Mouse (Mus musculus) hindbrain, embryonic 12.5 days (tissue): ENCODE measurements around the gene Zcchc17. TPM values are rescaled to one million over a fixed set of nuclear protein-coding genes. Genes with fewer than 3 reads are reported as not detected.

ENCODE experiments used
- ATAC-seq: fragments of 200-750 bp; cut with Nextera tagmentation; 2 replicates; pipeline ENCODE4 v1.8.0; 2017; ENCODE audit warnings: moderate TSS enrichment; ENCODE audit not compliant: low FRiP score
- H3K27ac ChIP-seq: fragments of 300-500 bp; sonication (generic); 2 replicates; pipeline ENCODE4 v1.5.1; 2016; ENCODE audit warnings: mild to moderate bottlenecking
- H3K27me3 ChIP-seq: fragments of 300-500 bp; sonication (generic); 2 replicates; pipeline ENCODE4 v1.6.1; 2016; ENCODE audit warnings: mild to moderate bottlenecking
- H3K36me3 ChIP-seq: fragments of 300-500 bp; sonication (generic); 2 replicates; pipeline ENCODE4 v1.6.1; 2016; ENCODE audit warnings: mild to moderate bottlenecking
- H3K4me1 ChIP-seq: fragments of 300-500 bp; sonication (generic); 2 replicates; pipeline ENCODE4 v1.6.1; 2016
- H3K4me2 ChIP-seq: fragments of 300-500 bp; sonication (generic); replicated peaks from 2 replicates; pipeline ENCODE4 v1.6.1; 2016; ENCODE audit warnings: mild to moderate bottlenecking
- H3K4me3 ChIP-seq: fragments of 300-500 bp; sonication (generic); 2 replicates; pipeline ENCODE4 v1.5.1; 2016; ENCODE audit warnings: mild to moderate bottlenecking
- H3K9ac ChIP-seq: fragments of 300-500 bp; sonication (generic); 2 replicates; pipeline ENCODE4 v1.6.1; 2016; ENCODE audit warnings: mild to moderate bottlenecking, moderate library complexity
- H3K9me3 ChIP-seq: fragments of 300-500 bp; sonication (generic); replicated peaks from 2 replicates; pipeline ENCODE4 v1.6.1; 2016; ENCODE audit warnings: mild to moderate bottlenecking
- WGBS: fragments of 180-500 bp; shearing (Covaris S2); methylation state at CpG from one replicate; pipeline ENCODE4 v1.1.7; 2016; 5-methylcytosine and 5-hydroxymethylcytosine counted together
- polyA plus RNA-seq: library from polyadenylated mRNA; unstranded; fragments of >200 nt; fragmentation: Nextera tagmentation; extraction: Ambion mirVana; gene quantifications from 2 replicates; pipeline ENCODE4 v1.2.1, GENCODE M21; 2016

Gene Zcchc17
- polyA plus RNA-seq, 1 experiment from 2014 or later: 80.5 TPM

DNA sequence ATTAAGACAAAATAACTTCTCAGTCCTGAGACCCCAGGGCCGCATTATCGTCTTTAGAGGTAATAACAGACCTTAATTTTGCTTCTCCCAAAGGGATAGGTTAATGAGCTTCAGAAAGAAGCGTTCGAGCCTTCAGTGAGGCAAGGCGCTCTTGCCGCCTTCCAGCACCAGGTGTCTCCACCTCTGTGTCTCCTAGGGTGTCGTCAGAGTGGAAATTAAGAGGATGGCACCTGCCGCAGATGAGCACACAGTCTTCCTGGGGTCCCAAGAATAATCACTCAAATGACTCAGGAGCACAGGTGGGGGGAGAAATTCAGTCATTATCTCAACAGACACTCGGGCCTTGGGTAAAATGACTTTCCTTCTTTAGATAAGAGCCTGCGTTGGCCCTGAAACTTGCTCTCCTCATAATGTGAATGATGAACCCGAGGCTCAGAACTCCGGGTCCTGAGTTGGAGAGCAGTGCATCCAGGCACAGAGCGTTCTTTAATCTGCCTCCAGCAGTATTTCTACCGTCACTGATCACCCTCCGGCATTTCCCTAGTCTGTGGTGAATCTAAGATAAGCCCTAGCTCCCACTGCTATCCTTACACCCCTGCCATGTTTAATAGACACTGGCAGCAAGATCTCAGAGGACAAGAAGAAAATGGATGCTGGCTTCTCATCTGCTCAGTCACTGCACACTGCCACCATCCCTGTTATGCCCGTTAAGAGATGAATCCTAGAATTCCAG is 8.9 kb downstream of the Zcchc17 start:
- H3K9ac ChIP-seq: no peak overlapping the region
- peaks cover 52% of the 10 kb centered on the region for H3K36me3 ChIP-seq
- no peak overlapping the region for H3K27ac ChIP-seq
- no peaks in the 10 kb centered on the region for H3K9me3 ChIP-seq
- 88% methylated on average over 16 of the region's 16 CpGs for WGBS
- no peaks in the 10 kb centered on the region for H3K27me3 ChIP-seq
- no peak overlapping the region for H3K4me3 ChIP-seq
- H3K4me2 ChIP-seq: no peak overlapping the region
- ATAC-seq: no peak
- H3K4me1 ChIP-seq: no peaks in the 10 kb centered on the region

DNA sequence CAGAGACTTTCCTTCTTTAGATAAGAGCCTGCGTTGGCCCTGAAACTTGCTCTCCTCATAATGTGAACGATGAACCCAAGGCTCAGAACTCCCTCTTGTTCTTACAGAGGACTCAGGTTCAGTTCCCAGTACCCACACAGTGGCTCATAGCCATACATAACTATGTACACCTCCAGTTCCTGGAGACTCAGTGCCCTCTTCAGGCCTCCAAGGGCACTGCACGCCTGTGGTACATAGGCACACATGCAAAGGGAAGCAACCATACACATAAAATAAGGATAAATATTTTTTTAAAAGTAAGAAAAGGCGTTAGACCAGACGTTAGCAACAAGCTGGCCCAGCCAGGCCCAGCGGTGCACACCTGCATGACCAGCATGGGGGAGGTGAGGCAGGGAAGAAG is 10.1 kb downstream of the Zcchc17 start:
- WGBS: 96% methylated on average over 6 of the region's 6 CpGs
- Histone ChIP-seq H3K4me2 (no peak overlapping the region), H3K9me3 (no peaks in the 10 kb centered on the region), H3K27ac (no peak overlapping the region), H3K9ac (no peak overlapping the region), H3K36me3 (peaks cover 52% of the 10 kb centered on the region), H3K27me3 (no peaks in the 10 kb centered on the region), H3K4me3 (no peak overlapping the region), H3K4me1 (no peaks in the 10 kb centered on the region)
- no peak for ATAC-seq

DNA sequence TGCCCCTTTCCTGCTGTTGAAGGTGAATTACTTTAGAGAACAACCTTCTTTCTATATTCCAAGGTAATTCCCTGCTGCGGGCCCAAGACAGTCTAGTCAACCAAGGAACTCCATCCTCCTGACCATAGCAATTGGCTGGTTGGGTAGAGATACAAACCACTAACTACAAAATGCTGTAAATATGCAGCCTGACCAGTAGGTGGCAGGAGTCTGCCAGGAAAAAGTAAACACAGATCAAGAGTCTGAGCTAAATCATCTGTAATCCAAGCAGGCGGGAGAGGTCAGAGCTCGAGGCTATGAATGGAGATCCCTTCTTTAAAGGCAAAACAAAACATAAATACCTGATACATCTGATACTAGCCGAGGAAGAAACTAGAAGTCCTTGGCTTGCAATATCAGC is 18.1 kb downstream of the Zcchc17 start:
- Histone ChIP-seq H3K4me1 (no peaks in the 10 kb centered on the region), H3K36me3 (peaks cover 29% of the 10 kb centered on the region), H3K4me2 (no peak overlapping the region), H3K27ac (no peak overlapping the region), H3K9ac (no peak overlapping the region), H3K27me3 (no peaks in the 10 kb centered on the region), H3K9me3 (no peaks in the 10 kb centered on the region), H3K4me3 (no peak overlapping the region)
- ATAC-seq: no peak
- WGBS: 31% methylated on average over 4 of the region's 4 CpGs

DNA sequence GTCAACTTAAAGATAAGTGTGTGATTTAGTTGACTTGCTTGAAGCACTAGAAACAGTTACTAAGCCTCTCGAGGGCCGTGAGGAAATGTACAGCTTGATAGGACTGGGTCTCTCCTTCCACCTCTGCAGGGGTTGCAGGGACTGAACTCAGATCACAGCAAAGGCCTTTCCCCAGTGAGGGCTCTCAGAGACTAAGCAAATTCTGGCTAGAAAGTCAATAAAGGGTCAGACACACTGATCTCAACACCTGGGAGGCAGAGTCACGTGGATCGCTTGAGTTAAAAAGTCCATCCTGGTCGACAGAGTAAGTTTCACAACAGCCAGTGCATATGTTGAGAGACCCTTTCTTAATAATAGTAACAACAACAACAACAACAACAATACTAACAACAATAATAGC is 23.9 kb downstream of the Zcchc17 start:
- Histone ChIP-seq H3K9ac (no peak overlapping the region), H3K9me3 (no peaks in the 10 kb centered on the region), H3K27me3 (no peaks in the 10 kb centered on the region), H3K4me1 (no peaks in the 10 kb centered on the region), H3K27ac (no peak overlapping the region), H3K36me3 (peaks cover 45% of the 10 kb centered on the region), H3K4me3 (no peak overlapping the region), H3K4me2 (no peak overlapping the region)
- 94% methylated on average over 5 of the region's 5 CpGs for WGBS
- ATAC-seq: no peak

DNA sequence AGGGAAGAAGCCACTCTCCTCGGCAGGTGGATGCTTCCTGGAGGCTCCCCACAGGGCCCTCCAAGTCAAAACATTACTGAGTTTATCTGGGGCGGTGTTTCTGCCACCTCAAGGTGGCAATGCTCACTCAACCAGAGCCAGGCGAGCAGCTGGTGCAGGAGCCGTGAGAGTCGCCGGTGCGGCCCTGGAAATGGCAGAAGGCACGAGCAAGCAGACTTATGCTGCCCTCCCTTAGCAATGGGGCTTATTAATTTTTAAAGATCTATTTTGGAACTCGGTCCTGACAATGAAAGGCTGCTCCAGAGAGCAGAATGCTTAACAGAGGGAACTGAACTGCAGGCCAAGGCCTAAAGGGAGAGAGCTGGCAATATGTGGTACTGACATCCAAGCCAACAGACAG is 32.4 kb downstream of the Zcchc17 start:
- ATAC-seq: no peak
- H3K4me2 ChIP-seq: no peak overlapping the region
- H3K9ac ChIP-seq: no peak overlapping the region
- H3K27ac ChIP-seq: no peak overlapping the region
- no peaks in the 10 kb centered on the region for H3K4me1 ChIP-seq
- H3K27me3 ChIP-seq: no peaks in the 10 kb centered on the region
- H3K36me3 ChIP-seq: peaks cover 73% of the 10 kb centered on the region
- H3K9me3 ChIP-seq: no peaks in the 10 kb centered on the region
- 88% methylated on average over 9 of the region's 9 CpGs for WGBS
- no peak overlapping the region for H3K4me3 ChIP-seq

DNA sequence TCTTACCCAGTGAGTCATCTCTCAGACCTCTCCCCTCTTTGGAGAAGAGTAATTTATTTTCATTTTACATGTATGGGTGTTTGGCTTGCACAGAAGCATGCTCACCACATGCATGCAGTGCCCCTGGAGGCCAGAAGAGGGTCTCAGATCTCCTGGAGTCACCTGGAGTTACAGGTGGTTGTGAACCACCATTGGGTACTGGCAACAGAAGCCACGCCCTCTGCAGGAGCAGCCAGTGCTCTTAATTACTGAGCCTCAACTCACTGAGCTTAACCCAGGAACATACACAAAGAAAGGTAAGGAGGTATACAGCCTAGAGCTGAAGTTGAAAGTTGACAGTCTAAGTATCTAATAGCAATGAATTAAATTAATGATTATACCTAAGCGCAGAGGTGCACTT is 34.3 kb downstream of the Zcchc17 start:
- Histone ChIP-seq H3K4me3 (no peak overlapping the region), H3K36me3 (peaks cover 79% of the 10 kb centered on the region), H3K4me1 (no peaks in the 10 kb centered on the region), H3K9ac (no peak overlapping the region), H3K9me3 (no peaks in the 10 kb centered on the region), H3K27ac (no peak overlapping the region), H3K4me2 (no peak overlapping the region), H3K27me3 (no peaks in the 10 kb centered on the region)
- no peak for ATAC-seq
- WGBS: 90% methylated on average over 2 of the region's 2 CpGs

DNA sequence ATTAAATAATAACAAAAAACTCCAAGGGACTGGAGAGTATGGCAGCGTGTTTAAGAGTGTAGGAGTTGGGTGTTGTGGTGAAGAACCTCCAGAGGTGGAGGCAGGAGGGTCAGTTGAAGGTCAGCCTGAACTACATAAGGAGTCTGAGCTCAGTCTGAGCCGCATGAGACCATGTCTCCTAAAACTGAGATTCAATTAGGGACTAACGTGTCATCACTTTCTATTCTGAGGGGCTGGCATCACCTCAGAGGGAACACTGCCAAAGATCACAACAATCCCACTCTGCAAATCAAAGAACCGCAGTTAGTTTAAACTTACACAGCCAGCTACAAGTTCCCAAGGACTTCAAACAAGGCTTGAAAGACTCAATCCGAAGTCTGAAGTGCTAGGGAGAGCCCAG is 36.1 kb downstream of the Zcchc17 start:
- Histone ChIP-seq H3K4me1 (no peaks in the 10 kb centered on the region), H3K9ac (no peak overlapping the region), H3K4me2 (no peak overlapping the region), H3K36me3 (peaks cover 77% of the 10 kb centered on the region), H3K27me3 (no peaks in the 10 kb centered on the region), H3K4me3 (no peak overlapping the region), H3K9me3 (no peaks in the 10 kb centered on the region), H3K27ac (no peak overlapping the region)
- ATAC-seq: no peak
- WGBS: 87% methylated on average over 5 of the region's 5 CpGs

DNA sequence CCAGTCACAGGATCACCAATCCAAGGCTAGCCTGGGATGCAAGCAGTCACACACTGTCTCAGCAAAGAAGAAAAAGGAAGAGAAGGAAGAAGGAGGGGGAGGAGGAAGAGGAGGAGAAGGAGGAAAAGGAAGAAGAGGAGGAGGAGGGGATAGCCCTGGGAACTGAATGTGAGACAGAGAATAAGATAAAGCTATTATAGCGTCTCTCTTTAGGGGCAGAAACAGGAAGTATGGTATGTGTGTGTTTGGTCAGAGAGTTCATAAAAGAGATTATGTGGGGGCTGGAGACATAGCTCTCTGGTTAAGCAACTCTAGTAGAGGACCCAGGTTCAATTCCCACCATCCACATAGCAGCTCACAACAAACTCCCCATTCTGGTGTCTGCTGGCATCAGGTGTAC is 36.6 kb downstream of the Zcchc17 start:
- no peak overlapping the region for H3K9ac ChIP-seq
- H3K27ac ChIP-seq: no peak overlapping the region
- no peaks in the 10 kb centered on the region for H3K4me1 ChIP-seq
- H3K4me3 ChIP-seq: no peak overlapping the region
- no peaks in the 10 kb centered on the region for H3K27me3 ChIP-seq
- H3K4me2 ChIP-seq: no peak overlapping the region
- no peaks in the 10 kb centered on the region for H3K9me3 ChIP-seq
- 92% methylated on average over 1 of the region's 1 CpGs for WGBS
- peaks cover 75% of the 10 kb centered on the region for H3K36me3 ChIP-seq
- no peak for ATAC-seq

DNA sequence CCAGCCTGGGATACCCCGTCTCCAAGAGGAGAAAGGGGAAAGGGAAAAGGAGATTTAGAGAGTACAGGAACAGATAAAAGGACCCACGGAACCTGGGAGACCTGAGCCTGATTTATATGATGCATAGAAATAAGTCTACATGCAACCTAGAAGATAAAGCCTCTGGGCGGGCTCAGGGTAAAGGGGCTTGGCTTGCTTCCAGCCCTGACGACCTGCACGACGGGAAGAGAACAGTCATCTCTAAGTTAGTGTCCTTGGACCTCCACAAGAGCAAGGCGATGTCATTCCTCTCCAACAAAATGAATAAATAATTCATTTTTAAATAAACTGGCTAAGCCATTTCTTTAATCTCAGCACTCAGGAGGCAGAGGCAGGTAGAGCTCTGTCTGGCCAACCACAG is 37.2 kb downstream of the Zcchc17 start:
- no peak overlapping the region for H3K27ac ChIP-seq
- H3K9me3 ChIP-seq: no peaks in the 10 kb centered on the region
- WGBS: 93% methylated on average over 7 of the region's 7 CpGs
- H3K4me1 ChIP-seq: no peaks in the 10 kb centered on the region
- H3K9ac ChIP-seq: no peak overlapping the region
- no peak overlapping the region for H3K4me3 ChIP-seq
- peaks cover 75% of the 10 kb centered on the region for H3K36me3 ChIP-seq
- H3K4me2 ChIP-seq: no peak overlapping the region
- no peaks in the 10 kb centered on the region for H3K27me3 ChIP-seq
- ATAC-seq: no peak

DNA sequence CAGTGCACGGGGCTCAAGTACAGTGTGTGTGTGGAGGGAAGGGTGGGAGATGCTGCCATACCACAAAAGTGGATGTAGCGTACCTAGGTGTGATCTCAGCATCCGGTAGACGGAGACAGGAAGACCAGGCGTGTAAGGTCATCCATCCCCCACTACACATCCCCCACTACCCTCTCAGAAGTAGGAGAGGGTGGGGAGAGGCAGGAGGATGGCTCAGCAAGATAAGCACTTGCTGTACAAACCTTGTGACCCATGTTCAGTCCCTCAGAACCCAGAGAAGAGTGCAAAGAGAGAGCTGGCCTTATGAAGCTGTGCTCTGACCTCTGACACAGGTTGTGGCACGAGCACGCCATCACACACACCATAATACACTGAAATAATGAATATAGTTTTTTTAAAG is 38.1 kb downstream of the Zcchc17 start:
- 93% methylated on average over 7 of the region's 7 CpGs for WGBS
- H3K4me2 ChIP-seq: no peak overlapping the region
- no peak overlapping the region for H3K9ac ChIP-seq
- no peaks in the 10 kb centered on the region for H3K27me3 ChIP-seq
- no peaks in the 10 kb centered on the region for H3K4me1 ChIP-seq
- peaks cover 67% of the 10 kb centered on the region for H3K36me3 ChIP-seq
- no peak overlapping the region for H3K4me3 ChIP-seq
- H3K9me3 ChIP-seq: no peaks in the 10 kb centered on the region
- H3K27ac ChIP-seq: no peak overlapping the region
- ATAC-seq: no peak

DNA sequence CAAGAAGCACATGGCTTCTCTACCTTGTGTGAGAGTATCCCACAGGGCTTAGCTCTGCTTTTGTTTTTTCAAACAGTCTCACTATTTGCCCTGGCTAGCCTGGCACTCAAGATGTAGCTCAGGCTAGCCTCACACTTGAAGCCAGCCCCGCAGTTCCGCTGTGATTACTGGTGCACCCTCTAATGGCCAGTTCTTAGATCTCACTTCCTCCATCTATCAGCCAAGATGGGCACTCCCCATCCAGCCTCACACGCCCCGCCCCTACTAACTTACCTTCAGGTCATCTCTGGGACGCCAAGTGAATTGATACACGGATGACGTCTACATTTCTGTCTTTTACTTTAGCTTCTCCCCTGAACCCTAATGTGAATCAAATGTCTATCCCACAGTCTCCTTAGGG is 40.2 kb downstream of the Zcchc17 start:
- H3K4me2 ChIP-seq: no peak overlapping the region
- 80% methylated on average over 7 of the region's 7 CpGs for WGBS
- no peak for ATAC-seq
- no peak overlapping the region for H3K27ac ChIP-seq
- no peaks in the 10 kb centered on the region for H3K4me1 ChIP-seq
- H3K36me3 ChIP-seq: peaks cover 62% of the 10 kb centered on the region
- H3K27me3 ChIP-seq: no peaks in the 10 kb centered on the region
- H3K9ac ChIP-seq: no peak overlapping the region
- H3K9me3 ChIP-seq: no peaks in the 10 kb centered on the region
- H3K4me3 ChIP-seq: no peak overlapping the region

DNA sequence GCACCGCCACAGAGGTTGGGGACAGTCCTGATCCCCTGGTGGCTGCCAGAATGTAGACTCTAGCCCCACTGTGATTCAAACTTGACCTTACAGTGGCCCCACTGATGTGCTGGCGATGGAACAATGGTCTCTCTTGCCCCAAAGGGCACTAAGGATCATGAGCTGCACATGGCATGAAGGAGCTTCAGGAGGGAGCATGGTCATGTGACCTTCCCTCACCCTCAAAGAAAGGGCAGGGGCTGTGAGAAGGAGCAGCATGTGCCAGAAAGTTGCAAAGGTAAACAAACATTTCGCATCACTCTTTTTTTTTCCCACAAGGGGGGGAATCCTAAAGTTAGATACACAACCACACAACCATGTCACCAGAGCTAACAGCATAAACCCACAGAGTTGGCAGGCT is 41.6 kb downstream of the Zcchc17 start:
- no peak for ATAC-seq
- Histone ChIP-seq H3K27ac (no peak overlapping the region), H3K36me3 (peaks cover 60% of the 10 kb centered on the region), H3K4me1 (no peaks in the 10 kb centered on the region), H3K9me3 (no peaks in the 10 kb centered on the region), H3K27me3 (no peaks in the 10 kb centered on the region), H3K4me3 (no peak overlapping the region), H3K4me2 (no peak overlapping the region), H3K9ac (no peak overlapping the region)
- 53% methylated on average over 3 of the region's 3 CpGs for WGBS

DNA sequence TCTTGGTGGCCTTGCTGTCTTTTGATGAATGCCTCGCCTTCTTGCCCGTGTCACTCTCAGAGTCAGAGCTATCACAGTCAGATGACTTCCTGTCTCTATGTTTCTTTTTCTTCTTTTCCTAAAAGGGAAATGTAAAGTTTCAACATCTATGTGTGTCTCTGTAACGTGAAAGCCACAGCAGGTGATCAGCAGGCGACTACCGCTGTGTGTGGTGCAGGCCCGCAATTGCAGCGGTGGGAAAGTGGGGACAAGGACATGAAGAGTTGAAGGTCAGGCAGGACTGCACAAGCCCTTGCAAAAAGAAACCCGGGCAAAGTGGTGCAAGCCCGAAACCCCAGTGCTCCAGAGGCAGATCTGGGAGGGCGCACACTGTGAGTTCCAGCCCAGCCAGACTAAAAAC is 43.1 kb downstream of the Zcchc17 start:
- WGBS: 82% methylated on average over 10 of the region's 10 CpGs
- no peaks in the 10 kb centered on the region for H3K4me1 ChIP-seq
- no peak overlapping the region for H3K9ac ChIP-seq
- H3K27me3 ChIP-seq: no peaks in the 10 kb centered on the region
- H3K9me3 ChIP-seq: no peaks in the 10 kb centered on the region
- no peak for ATAC-seq
- H3K4me2 ChIP-seq: no peak overlapping the region
- H3K27ac ChIP-seq: no peak overlapping the region
- peaks cover 50% of the 10 kb centered on the region for H3K36me3 ChIP-seq
- H3K4me3 ChIP-seq: no peak overlapping the region
